Mouse (Mus musculus) embryonic facial prominence, embryonic 11.5 days (tissue): ENCODE data around the gene Kremen2. TPM values are rescaled to one million over a fixed set of nuclear protein-coding genes. Genes with fewer than 3 reads are reported as not detected.
A peak's percentile ranks its signal among the peaks of the same experiment; 100 is the strongest.
"Not testable (repeated sequence)": the region's sequence is repeated elsewhere in the genome, so short reads cannot be mapped to it uniquely, and the experiment has no call there.

Source experiments
- ATAC-seq: fragments of 200-750 bp; cut with Nextera tagmentation; replicated peaks from 2 replicates; pipeline ENCODE4 v1.8.0; 2017; ENCODE audit warnings: low read depth; ENCODE audit not compliant: insufficient number of reproducible peaks, low FRiP score, low TSS enrichment
- DNase-seq: peaks from one replicate; pipeline ENCODE4 v3.0.0-alpha.2; 2015; ENCODE audit warnings: low spot score
- H3K27ac ChIP-seq: fragments of 300-500 bp; sonication (generic); replicated peaks from 2 replicates; pipeline ENCODE4 v1.5.1; 2014; ENCODE audit warnings: mild to moderate bottlenecking, low read depth, low read length, control low read depth
- H3K27me3 ChIP-seq: fragments of 300-500 bp; sonication (generic); 2 replicates; pipeline ENCODE4 v1.6.1; 2014; ENCODE audit warnings: mild to moderate bottlenecking, low read length, moderate library complexity, mixed read lengths; ENCODE audit not compliant: control insufficient read depth, insufficient read depth
- H3K36me3 ChIP-seq: fragments of 300-500 bp; sonication (generic); replicated peaks from 2 replicates; pipeline ENCODE4 v1.6.1; 2014; ENCODE audit warnings: low read depth, mild to moderate bottlenecking, low read length, moderate library complexity, mixed read lengths; ENCODE audit not compliant: control insufficient read depth, insufficient read depth
- H3K4me1 ChIP-seq: fragments of 300-500 bp; sonication (generic); 2 replicates; pipeline ENCODE4 v1.6.1; 2014; ENCODE audit warnings: low read length, mixed read lengths; ENCODE audit not compliant: control insufficient read depth, insufficient read depth
- H3K4me2 ChIP-seq: fragments of 300-500 bp; sonication (generic); 2 replicates; pipeline ENCODE4 v1.6.1; 2014; ENCODE audit warnings: low read depth, mild to moderate bottlenecking, control low read depth, low read length, moderate library complexity
- H3K4me3 ChIP-seq: fragments of 300-500 bp; sonication (generic); 2 replicates; pipeline ENCODE4 v1.5.1; 2014; ENCODE audit warnings: low read depth, low read length, control low read depth
- H3K9ac ChIP-seq: fragments of 300-500 bp; sonication (generic); replicated peaks from 2 replicates; pipeline ENCODE4 v1.6.1; 2014; ENCODE audit warnings: mild to moderate bottlenecking, control low read depth, low read length
- H3K9me3 ChIP-seq: fragments of 300-500 bp; sonication (generic); replicated peaks from 2 replicates; pipeline ENCODE4 v1.6.1; 2016; ENCODE audit warnings: mild to moderate bottlenecking, low read length, inconsistent platforms, mixed read lengths; ENCODE audit not compliant: control insufficient read depth
- WGBS: fragments of 180-500 bp; shearing (Covaris S2); extraction: QIAGEN DNeasy Blood & Tissue Kit; methylation state at CpG from one replicate; pipeline ENCODE4 v1.1.7; 2014; 5-methylcytosine and 5-hydroxymethylcytosine counted together
- polyA plus RNA-seq: library from polyadenylated mRNA; unstranded; fragments of >200 nt; fragmentation: Nextera tagmentation; extraction: Ambion mirVana; gene quantifications from 2 replicates; pipeline ENCODE4 v1.2.1, GENCODE M21; 2014

Kremen2 gene
- polyA plus RNA-seq, 1 experiment from 2014 or later, result 8.1 TPM

DNA sequence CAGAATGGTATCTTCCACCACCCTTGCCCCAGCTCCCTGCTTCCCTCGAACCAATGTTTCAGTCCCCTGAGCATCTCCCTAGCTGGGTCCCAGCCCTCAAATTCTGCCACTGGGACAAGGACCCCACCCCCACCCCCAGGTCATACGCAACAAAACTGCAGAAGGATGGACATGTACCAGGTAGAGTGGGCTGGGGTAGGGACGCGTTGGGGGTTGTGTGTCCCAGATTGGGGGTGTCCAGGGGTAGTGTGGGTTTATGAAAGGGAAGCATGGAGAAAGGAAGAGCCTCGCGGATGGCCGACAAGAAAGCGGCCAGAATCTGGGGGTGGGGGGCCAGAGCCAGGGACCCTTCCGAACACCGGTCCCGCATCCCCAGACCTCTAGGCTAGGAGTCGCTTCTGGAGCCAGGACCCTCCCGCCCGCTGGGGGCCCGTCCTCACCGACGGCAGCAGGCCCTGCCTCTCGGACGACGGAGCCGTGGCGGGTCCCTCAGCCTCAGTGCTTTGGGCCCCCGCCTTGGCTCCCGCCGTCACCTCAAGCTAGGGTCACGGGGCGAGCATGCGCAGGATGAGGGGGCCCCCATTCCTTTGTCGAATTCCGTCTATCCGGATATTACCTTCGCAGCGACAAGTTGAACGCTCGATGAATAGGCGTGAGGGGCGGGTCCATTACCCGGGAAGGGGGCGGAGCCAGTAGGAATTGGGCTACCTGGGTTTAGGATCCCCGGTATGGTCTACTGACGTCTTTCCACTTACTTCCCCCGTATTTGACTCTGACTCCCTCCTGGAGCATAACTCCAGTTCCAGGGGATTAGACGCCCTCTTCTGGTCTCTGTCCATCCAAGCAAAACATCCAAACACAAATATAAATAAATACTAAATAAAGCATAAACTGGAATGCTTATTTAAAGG lies 40.2 kb upstream of the Kremen2 start, which contains the start of gene Flywch2:
TSS of gene Flywch2 (minus strand) at position 521 of the 911 bp plus-strand sequence.
- H3K4me1 ChIP-seq, result no peaks in the 10 kb centered on the region
- ATAC-seq (peak; percentile 71), DNase-seq (peak; percentile 89)
- no peak within 1 kb of the TSS for H3K27ac ChIP-seq
- peak within 1 kb of the TSS; percentile 62 for H3K4me3 ChIP-seq
- no peaks in the 10 kb centered on the region for H3K27me3 ChIP-seq
- no peaks in the 10 kb centered on the region for H3K36me3 ChIP-seq
- peak within 1 kb of the TSS; percentile 81 for H3K4me2 ChIP-seq
- peak within 1 kb of the TSS; percentile 82 for H3K9ac ChIP-seq
- 2% methylated on average over 43 of the region's 43 CpGs for WGBS
- H3K9me3 ChIP-seq, result no peaks in the 10 kb centered on the region

DNA sequence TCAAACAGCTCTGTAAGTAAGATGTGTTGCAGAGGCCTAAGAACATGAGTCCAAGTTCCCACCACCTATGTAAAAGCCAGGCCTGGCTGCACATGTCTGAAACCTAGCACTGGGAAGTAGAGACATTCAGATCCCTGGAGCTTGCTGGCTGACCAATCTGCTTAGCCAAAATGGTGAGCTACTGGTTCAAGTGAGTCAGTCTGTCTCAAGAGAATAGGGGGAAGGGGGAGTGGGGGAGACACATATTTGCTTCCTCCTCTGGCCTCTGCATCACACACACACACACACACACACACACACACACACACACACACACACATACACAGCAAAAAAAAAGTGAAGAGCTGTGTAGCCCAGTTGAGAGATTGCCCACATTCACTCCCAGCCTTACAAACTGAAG lies 37.7 kb upstream of the Kremen2 start:
- Histone ChIP-seq H3K36me3 (no peaks in the 10 kb centered on the region), H3K27me3 (no peaks in the 10 kb centered on the region), H3K27ac (no peak overlapping the region), H3K4me3 (no peak overlapping the region), H3K4me1 (no peaks in the 10 kb centered on the region), H3K9me3 (no peaks in the 10 kb centered on the region), H3K9ac (no peak overlapping the region), H3K4me2 (no peak overlapping the region)
- DNase-seq (no peak), ATAC-seq (no peak)

DNA sequence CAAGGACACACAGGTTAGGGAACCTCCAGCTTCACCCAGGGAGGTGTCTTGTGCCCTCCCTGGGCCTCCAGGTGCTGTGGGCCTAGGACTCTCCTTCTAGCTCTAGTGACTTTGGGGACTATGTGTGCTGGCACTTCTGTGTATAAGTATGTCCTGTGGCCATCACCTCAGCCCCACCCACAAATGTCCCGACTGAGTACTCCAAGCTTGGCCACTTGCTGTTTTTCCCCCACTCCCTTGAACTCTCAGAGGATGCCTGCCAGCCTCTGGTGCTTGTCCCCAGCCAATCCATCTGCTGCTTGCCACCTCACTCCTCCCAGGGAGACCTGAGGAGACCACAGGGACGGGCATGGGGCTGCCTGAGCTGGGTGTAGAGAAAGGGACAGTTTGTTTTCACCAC lies 32.8 kb upstream of the Kremen2 start:
- Histone ChIP-seq H3K4me3 (no peak overlapping the region), H3K9me3 (no peaks in the 10 kb centered on the region), H3K4me2 (no peak overlapping the region), H3K27me3 (no peaks in the 10 kb centered on the region), H3K4me1 (no peaks in the 10 kb centered on the region), H3K27ac (no peak overlapping the region), H3K9ac (no peak overlapping the region), H3K36me3 (no peaks in the 10 kb centered on the region)
- no peak for DNase-seq
- 50% methylated on average over 2 of the region's 2 CpGs for WGBS
- no peak for ATAC-seq

DNA sequence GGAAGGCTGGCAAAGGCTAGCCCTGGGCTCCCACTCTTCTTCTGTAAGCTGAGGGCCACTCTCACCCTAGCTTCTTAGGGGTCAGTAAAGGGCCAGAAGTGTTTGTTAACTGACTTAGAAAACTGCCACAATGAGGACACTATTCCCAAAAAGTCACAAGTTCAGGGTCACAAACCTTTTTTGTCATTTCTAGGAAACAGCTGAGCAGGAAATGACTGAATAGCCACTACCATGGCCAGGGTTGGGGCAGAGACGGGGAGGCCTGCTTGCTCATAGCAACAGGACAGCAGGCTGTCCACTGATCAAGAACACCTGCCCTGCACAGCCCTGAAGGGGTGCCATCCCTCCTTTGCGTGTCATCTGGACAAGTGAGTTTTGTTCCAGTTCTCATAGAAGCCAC lies 31.5 kb upstream of the Kremen2 start:
- H3K9me3 ChIP-seq, result no peaks in the 10 kb centered on the region
- 75% methylated on average over 2 of the region's 2 CpGs for whole genome bisulfite sequencing

DNA sequence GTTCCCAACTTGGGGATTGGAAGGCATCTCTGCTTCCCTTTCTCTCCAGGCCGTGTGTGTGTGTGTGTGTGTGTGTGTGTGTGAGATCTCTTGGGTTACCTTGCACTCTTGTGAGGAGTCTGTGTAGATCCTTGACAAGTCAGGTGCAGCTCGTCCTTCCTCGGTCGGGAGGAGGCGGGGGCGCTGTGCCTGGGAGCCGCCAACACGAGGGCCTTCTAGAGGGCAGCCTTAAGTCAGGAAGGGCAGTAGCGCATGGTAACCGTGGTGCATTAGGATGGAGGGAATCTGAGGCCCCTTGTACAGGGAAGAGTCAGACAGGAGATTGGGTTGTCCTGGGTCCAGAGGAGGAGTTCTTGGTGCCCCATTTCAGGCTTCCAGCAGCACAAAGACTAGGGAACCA lies 30.6 kb upstream of the Kremen2 start:
- no peaks in the 10 kb centered on the region for H3K9me3 ChIP-seq
- H3K4me1 ChIP-seq, result no peaks in the 10 kb centered on the region
- DNase-seq (no peak), ATAC-seq (no peak)
- H3K4me3 ChIP-seq, result no peak overlapping the region
- WGBS, result 80% methylated on average over 10 of the region's 10 CpGs
- H3K9ac ChIP-seq, result no peak overlapping the region
- no peak overlapping the region for H3K4me2 ChIP-seq
- no peaks in the 10 kb centered on the region for H3K27me3 ChIP-seq
- H3K27ac ChIP-seq, result no peak overlapping the region
- H3K36me3 ChIP-seq, result no peaks in the 10 kb centered on the region

More for the DNA sequence above, 31.5 kb upstream of the Kremen2 start:
- Histone ChIP-seq H3K4me1 (no peaks in the 10 kb centered on the region), H3K27ac (no peak overlapping the region), H3K9ac (no peak overlapping the region), H3K4me3 (no peak overlapping the region), H3K27me3 (no peaks in the 10 kb centered on the region), H3K4me2 (no peak overlapping the region), H3K36me3 (no peaks in the 10 kb centered on the region)
- ATAC-seq (no peak), DNase-seq (no peak)

DNA sequence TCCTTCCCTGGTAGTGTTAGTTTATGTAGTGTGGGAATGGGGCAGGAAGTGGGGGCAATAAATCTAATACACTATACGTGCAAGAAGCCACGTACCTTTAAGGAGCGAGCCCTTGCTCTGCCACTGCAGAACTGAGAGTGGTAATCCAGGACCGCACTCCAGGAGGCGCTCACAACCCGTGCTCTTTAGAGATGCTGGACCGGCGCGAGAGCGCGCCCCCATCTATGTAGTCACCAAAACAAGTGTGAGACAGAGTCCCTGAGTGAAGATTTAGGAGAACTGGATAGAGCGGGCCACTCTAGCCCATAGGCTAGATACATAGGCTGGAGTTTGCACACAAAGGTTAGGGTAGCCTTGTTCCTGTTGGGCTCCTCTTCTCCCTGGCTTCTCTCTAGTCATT lies 28.5 kb upstream of the Kremen2 start:
- Histone ChIP-seq H3K4me2 (no peak overlapping the region), H3K4me1 (no peaks in the 10 kb centered on the region), H3K9ac (no peak overlapping the region), H3K27ac (no peak overlapping the region), H3K36me3 (no peaks in the 10 kb centered on the region), H3K4me3 (no peak overlapping the region), H3K27me3 (no peaks in the 10 kb centered on the region), H3K9me3 (no peaks in the 10 kb centered on the region)
- DNase-seq (peak; percentile 88), ATAC-seq (no peak)
- WGBS, result 6% methylated on average over 12 of the region's 12 CpGs

DNA sequence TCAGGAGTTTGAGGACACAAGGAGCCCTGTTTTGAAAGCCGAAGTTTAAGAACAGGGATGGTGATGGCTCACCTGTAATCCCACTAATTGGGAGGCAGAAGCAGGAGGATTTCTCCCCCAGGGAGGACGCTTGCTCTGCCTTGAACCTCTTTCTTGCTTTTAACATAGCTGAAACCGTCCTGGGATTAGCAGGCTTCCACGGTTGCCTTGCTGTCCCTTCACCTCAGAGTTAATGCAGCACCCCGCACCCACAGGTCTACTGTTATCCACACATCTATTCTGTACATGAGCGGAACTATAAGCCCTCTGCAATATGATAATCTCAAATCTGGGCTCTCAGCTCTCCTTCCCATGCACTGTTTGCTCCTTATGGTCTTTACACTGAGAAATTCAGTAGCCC lies 28.0 kb upstream of the Kremen2 start:
- no peaks in the 10 kb centered on the region for H3K27me3 ChIP-seq
- H3K36me3 ChIP-seq, result no peaks in the 10 kb centered on the region
- H3K4me3 ChIP-seq, result no peak overlapping the region
- H3K9ac ChIP-seq, result no peak overlapping the region
- H3K27ac ChIP-seq, result no peak overlapping the region
- no peaks in the 10 kb centered on the region for H3K9me3 ChIP-seq
- DNase-seq (no peak), ATAC-seq (no peak)
- no peaks in the 10 kb centered on the region for H3K4me1 ChIP-seq
- 76% methylated on average over 6 of the region's 6 CpGs for WGBS
- H3K4me2 ChIP-seq, result no peak overlapping the region

DNA sequence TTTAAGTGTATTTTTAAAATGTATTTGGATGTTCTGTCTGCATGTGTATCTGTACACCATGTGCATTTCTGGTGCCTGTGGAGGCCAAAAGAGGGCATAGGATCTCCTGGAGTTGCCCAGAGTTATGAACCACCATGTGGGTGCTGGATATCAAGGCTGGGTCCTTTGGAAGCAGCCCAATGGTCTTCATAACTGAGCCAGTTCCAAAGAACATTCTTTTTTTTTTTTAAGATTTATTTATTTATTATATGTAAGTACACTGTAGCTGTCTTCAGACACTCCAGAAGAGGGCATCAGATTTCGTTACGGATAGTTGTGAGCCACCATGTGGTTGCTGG lies 26.6 kb upstream of the Kremen2 start:
- not testable (repeated sequence) for ATAC-seq, H3K9ac ChIP-seq, H3K27ac ChIP-seq, H3K4me2 ChIP-seq, H3K4me1 ChIP-seq, H3K4me3 ChIP-seq, H3K36me3 ChIP-seq, H3K27me3 ChIP-seq, H3K9me3 ChIP-seq, DNase-seq
- 83% methylated on average over 2 of the region's 2 CpGs for WGBS
